Mouse (Mus musculus): ENCODE measurements around the gene Taf7l. TPM values are rescaled to one million over a fixed set of nuclear protein-coding genes. Genes with fewer than 3 reads are reported as not detected.

The Taf7l gene
- not detected for polyA plus RNA-seq (2017; shearing (Covaris generic))

GRCm38 (mm10) chrX:134476290-134476689 is at the start of gene Taf7l:
Gene Taf7l, minus strand, starts transcription at chrX:134476490.

Other genes starting within 250 kb of the Taf7l start
- 20.3 TPM for gene Trmt2b, start 199.5 kb downstream of the Taf7l start, polyA plus RNA-seq (2017; shearing (Covaris generic))
- gene Tmem35a, start 181.3 kb downstream of the Taf7l start, polyA plus RNA-seq (2017; shearing (Covaris generic)), result not detected
- gene Cenpi, start 168.4 kb downstream of the Taf7l start, polyA plus RNA-seq (2017; shearing (Covaris generic)), result 0.94 TPM
- not detected for gene Drp2, start 71.9 kb downstream of the Taf7l start, polyA plus RNA-seq (2017; shearing (Covaris generic))
- gene Timm8a1, start 65.4 kb upstream of the Taf7l start, polyA plus RNA-seq (2017; shearing (Covaris generic)), result 16.9 TPM
- gene Btk, start 107.1 kb upstream of the Taf7l start, polyA plus RNA-seq (2017; shearing (Covaris generic)), result not detected
- 286 TPM for gene Rpl36a, start 109.2 kb upstream of the Taf7l start, polyA plus RNA-seq (2017; shearing (Covaris generic))
- gene Gla, start 124.6 kb upstream of the Taf7l start, polyA plus RNA-seq (2017; shearing (Covaris generic)), result 30.9 TPM
- 172 TPM for gene Hnrnph2, start 124.7 kb upstream of the Taf7l start, polyA plus RNA-seq (2017; shearing (Covaris generic))
- 0.16 TPM for gene Armcx4, start 210.0 kb upstream of the Taf7l start, polyA plus RNA-seq (2017; shearing (Covaris generic))
- gene Armcx1, start 241.5 kb upstream of the Taf7l start, polyA plus RNA-seq (2017; shearing (Covaris generic)), result not detected